Mouse (Mus musculus): Measurements from ENCODE around the gene Rtn4. TPM values are rescaled to one million over a fixed set of nuclear protein-coding genes. Genes with fewer than 3 reads are reported as not detected.
A peak's percentile ranks its signal among the peaks of the same experiment; 100 is the strongest.

Gene Rtn4
- total and polyA plus RNA-seq, 3 experiments: 95.8 to 224 (median 168) TPM

GRCm38 (mm10) chr11:29673359-29673758 is 19.4 kb upstream of the Rtn4 start:
- no peaks in the 10 kb centered on the region for H3K27me3 ChIP-seq (replicated peaks)
- H3K36me3 ChIP-seq (replicated peaks in 1 of 2; ENCODE audit: control insufficient read depth in 1 of 2, insufficient read depth in 1 of 2, low read length in 1 of 2): no peaks in the 10 kb centered on the region
- no peak overlapping the region for H3K4me2 ChIP-seq (ENCODE audit: insufficient read depth, low read depth, poor library complexity, severe bottlenecking)
- dilution Hi-C loops (cut with MboI; ENCODE audit: extremely low pct_ligation_motif_present, extremely low pct_unique_long_range_greater_than_20kb, low sequenced_read_pairs) (no loop called here), in situ Hi-C loops (cut with MboI; ENCODE audit: low pct_ligation_motif_present, low pct_unique_long_range_greater_than_20kb, low sequenced_read_pairs) (no loop called here)
- no peak for DNase-seq (ENCODE audit: extremely low read depth)
- no peak overlapping the region for H3K9ac ChIP-seq (ENCODE audit: insufficient read depth, low read depth)
- peaks cover 0 to 12% of the 10 kb centered on the region in 2 experiments; a peak in 2 of 4 replicates for H3K4me1 ChIP-seq (ENCODE audit: control insufficient read depth in 1 of 2, insufficient read depth in 2 of 2)
- no peak overlapping the region for H3K4me3 ChIP-seq (replicated peaks in 1 of 3; ENCODE audit: low read depth in 2 of 3, low read length in 2 of 3, poor library complexity in 1 of 3)
- no peak for TF ChIP-seq SIN3A (IDR thresholded peaks at IDR 0.05; ENCODE audit: low read length)
- 0 out of 2 replicates have a peak, but pooled peaks have one; percentile 6 for TF ChIP-seq ZNF384 (IDR thresholded peaks at IDR 0.05; ENCODE audit: low read depth, low read length)
- TF ChIP-seq EP300 (IDR thresholded peaks at IDR 0.05; ENCODE audit: low read length): 0 out of 2 replicates have a peak, but pooled peaks have one; percentile 26
- no peak overlapping the region for H3K27ac ChIP-seq (ENCODE audit: insufficient read depth, low read depth)
- peaks cover 7% of the 10 kb centered on the region for H3K9me3 ChIP-seq (replicated peaks; ENCODE audit: low read length)
- no peaks in the 10 kb centered on the region for H3K79me2 ChIP-seq (replicated peaks; ENCODE audit: control insufficient read depth, extremely low read depth, insufficient read depth, poor library complexity, severe bottlenecking)

GRCm38 (mm10) chr11:29676718-29677117 is 16.0 kb upstream of the Rtn4 start:
- TF ChIP-seq CTCF (conservative IDR thresholded peaks at IDR 0.05 in 1 of 2, IDR thresholded peaks at IDR 0.05 in 1 of 2; ENCODE audit: low read depth in 2 of 2, low read length in 2 of 2): peak in 1 of 2 experiments; percentile 43; a peak in 2 of 4 replicates
- TF ChIP-seq SMC3 (IDR thresholded peaks at IDR 0.05; ENCODE audit: low read depth, low read length): peak; percentile 27
- no peak for TF ChIP-seq POLR2AphosphoS2 (IDR thresholded peaks at IDR 0.05; ENCODE audit: low read depth, low read length)
- H3K36me3 ChIP-seq (replicated peaks in 1 of 2; ENCODE audit: control insufficient read depth in 1 of 2, insufficient read depth in 1 of 2, low read length in 1 of 2): no peaks in the 10 kb centered on the region
- H3K27me3 ChIP-seq (replicated peaks): no peaks in the 10 kb centered on the region
- H3K4me1 ChIP-seq (ENCODE audit: control insufficient read depth in 1 of 2, insufficient read depth in 2 of 2): peaks cover 0 to 19% of the 10 kb centered on the region in 2 experiments; a peak in 2 of 4 replicates
- H3K9me3 ChIP-seq (replicated peaks; ENCODE audit: low read length): peaks cover 9% of the 10 kb centered on the region
- H3K79me2 ChIP-seq (replicated peaks; ENCODE audit: control insufficient read depth, extremely low read depth, insufficient read depth, poor library complexity, severe bottlenecking): no peaks in the 10 kb centered on the region
- H3K27ac ChIP-seq (ENCODE audit: insufficient read depth, low read depth): no peak overlapping the region
- no peak overlapping the region for H3K9ac ChIP-seq (ENCODE audit: insufficient read depth, low read depth)
- no peak overlapping the region for H3K4me2 ChIP-seq (ENCODE audit: insufficient read depth, low read depth, poor library complexity, severe bottlenecking)
- in situ Hi-C loops (cut with MboI; ENCODE audit: low pct_ligation_motif_present, low pct_unique_long_range_greater_than_20kb, low sequenced_read_pairs): no loop called here
- peak; percentile 17 for DNase-seq (ENCODE audit: extremely low read depth)
- no peak overlapping the region for H3K4me3 ChIP-seq (replicated peaks in 1 of 3; ENCODE audit: low read depth in 2 of 3, low read length in 2 of 3, poor library complexity in 1 of 3)
- dilution Hi-C loops (cut with MboI; ENCODE audit: extremely low pct_ligation_motif_present, extremely low pct_unique_long_range_greater_than_20kb, low sequenced_read_pairs): no loop called here

DNA sequence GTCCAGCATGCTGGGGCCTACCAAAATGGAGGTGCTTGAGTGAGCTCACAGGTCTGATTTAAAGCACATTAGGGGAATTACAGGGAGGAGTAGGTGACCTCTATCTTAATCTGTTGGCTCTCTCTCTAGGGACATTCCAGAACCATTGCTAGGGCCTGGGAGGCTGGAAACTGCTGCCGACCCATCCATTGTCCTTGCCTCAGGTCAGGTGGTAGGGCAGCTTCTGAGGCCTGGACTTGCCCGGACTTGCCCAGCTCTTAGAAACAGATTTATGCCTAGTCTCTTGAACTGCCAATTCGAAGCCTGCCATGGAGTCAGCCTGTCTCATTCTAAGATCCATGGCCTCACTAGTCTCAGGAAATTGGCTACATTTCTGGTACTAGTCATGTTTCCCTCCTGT is 12.8 kb upstream of the Rtn4 start:
- no peak overlapping the region for H3K4me3 ChIP-seq (replicated peaks in 1 of 3; ENCODE audit: low read depth in 2 of 3, low read length in 2 of 3, poor library complexity in 1 of 3)
- H3K79me2 ChIP-seq (replicated peaks; ENCODE audit: control insufficient read depth, extremely low read depth, insufficient read depth, poor library complexity, severe bottlenecking): no peaks in the 10 kb centered on the region
- in situ Hi-C loops (cut with MboI; ENCODE audit: low pct_ligation_motif_present, low pct_unique_long_range_greater_than_20kb, low sequenced_read_pairs): no loop called here
- no peaks in the 10 kb centered on the region for H3K36me3 ChIP-seq (replicated peaks in 1 of 2; ENCODE audit: control insufficient read depth in 1 of 2, insufficient read depth in 1 of 2, low read length in 1 of 2)
- H3K9ac ChIP-seq (ENCODE audit: insufficient read depth, low read depth): no peak overlapping the region
- H3K4me1 ChIP-seq (ENCODE audit: control insufficient read depth in 1 of 2, insufficient read depth in 2 of 2): peaks cover 0 to 8% of the 10 kb centered on the region in 2 experiments; a peak in 2 of 4 replicates
- no peaks in the 10 kb centered on the region for H3K27me3 ChIP-seq (replicated peaks)
- dilution Hi-C loops (cut with MboI; ENCODE audit: extremely low pct_ligation_motif_present, extremely low pct_unique_long_range_greater_than_20kb, low sequenced_read_pairs): no loop called here
- peaks cover 9% of the 10 kb centered on the region for H3K9me3 ChIP-seq (replicated peaks; ENCODE audit: low read length)
- no peak overlapping the region for H3K4me2 ChIP-seq (ENCODE audit: insufficient read depth, low read depth, poor library complexity, severe bottlenecking)
- H3K27ac ChIP-seq (ENCODE audit: insufficient read depth, low read depth): no peak overlapping the region
- TF ChIP-seq MAX (IDR thresholded peaks at IDR 0.05; ENCODE audit: low read length): 0 out of 2 replicates have a peak, but pooled peaks have one; percentile 40
- TF ChIP-seq USF1 (IDR thresholded peaks at IDR 0.05; ENCODE audit: low read depth, low read length): 0 out of 2 replicates have a peak, but pooled peaks have one; percentile 3
- no peak for TF ChIP-seq CHD1 (IDR thresholded peaks at IDR 0.05; ENCODE audit: low read depth, low read length)
- TF ChIP-seq GABPA (IDR thresholded peaks at IDR 0.05; ENCODE audit: insufficient replicate concordance, low read depth, low read length): no peak
- TF ChIP-seq E2F4 (IDR thresholded peaks at IDR 0.05; ENCODE audit: insufficient replicate concordance, low read depth, low read length): no peak
- TF ChIP-seq TCF12 (IDR thresholded peaks at IDR 0.05; ENCODE audit: low read depth, low read length): 0 out of 2 replicates have a peak, but pooled peaks have one; percentile 17
- peak; percentile 22 for DNase-seq (ENCODE audit: extremely low read depth)
